ENCODE assay signal across 8 mouse cellular contexts in genomic region chrX:159626208-159626906, GRCm38 (mm10). TPM values are rescaled to one million over a fixed set of nuclear protein-coding genes. Genes with fewer than 3 reads are reported as not detected.
DNase-seq lines count a peak whose midpoint lies in the region; ATAC-seq and TF ChIP-seq lines count a peak whose summit lies in the region.

No protein-coding gene starts in this region.

- no peak overlapping the region for H3K27ac ChIP-seq in testis, adult 2 months (ENCODE audit: control insufficient read depth, insufficient read depth, low read depth, low read length)
- H3K27ac ChIP-seq in forebrain, postnatal 0 days (ENCODE audit: low read depth, low read length), result peak overlapping the region; percentile 70; the same call in 1 of the 2 replicates
- H3K27ac ChIP-seq in kidney, embryonic 15.5 days, result no peak overlapping the region
- no peak overlapping the region for H3K27ac ChIP-seq in liver, embryonic 16.5 days (ENCODE audit: low read length)

- DNase-seq in testis, postnatal 10 days (ENCODE audit: low spot score), result no peak
- peak; percentile 65 for DNase-seq in forebrain, postnatal 0 days
- DNase-seq in retina, embryonic 14.5 days (ENCODE audit: low spot score), result peak; percentile 37
- DNase-seq in ovary, adult 18-20 months (ENCODE audit: low spot score), result no peak

- H3K9ac ChIP-seq in forebrain, postnatal 0 days, result peak overlapping the region; percentile 60
- no peak overlapping the region for H3K9ac ChIP-seq in kidney, embryonic 15.5 days
- no peak overlapping the region; the same call in 1 of the 2 replicates for H3K9ac ChIP-seq in liver, embryonic 16.5 days (ENCODE audit: low read depth, low read length)

- WGBS in forebrain, postnatal 0 days, result 34% methylated on average over 12 of the region's 12 CpGs
- 17% methylated on average over 12 of the region's 12 CpGs for WGBS in kidney, embryonic 15.5 days
- WGBS in liver, embryonic 16.5 days (ENCODE audit: insufficient replicate concordance), result 22% methylated on average over 12 of the region's 12 CpGs

- ATAC-seq in cerebellum, adult (ENCODE audit: insufficient number of reproducible peaks, low FRiP score, low TSS enrichment), result peak; percentile 67; the same call in 1 of the 2 replicates
- peak; percentile 69 for ATAC-seq in forebrain, postnatal 0 days
- ATAC-seq in kidney, embryonic 15.5 days (replicated peaks; ENCODE audit: low FRiP score), result peak; percentile 69
- no peak for ATAC-seq in liver, embryonic 16.5 days (ENCODE audit: low read depth)

- no peak for TF ChIP-seq CTCF in testis, adult 2 months (IDR thresholded peaks at IDR 0.05; ENCODE audit: control insufficient read depth, insufficient read depth, insufficient replicate concordance, low read depth, low read length)
- peak; percentile 74 for TF ChIP-seq CTCF in forebrain, postnatal 0 days (IDR thresholded peaks at IDR 0.05; ENCODE audit: low read depth)

- peaks cover 3% of the 10 kb centered on the region; the same call in 1 of the 2 replicates for H3K4me1 ChIP-seq in testis, adult 2 months (ENCODE audit: control insufficient read depth, insufficient read depth, low read length)
- no peaks in the 10 kb centered on the region for H3K4me1 ChIP-seq in forebrain, postnatal 0 days (ENCODE audit: insufficient read depth)
- peaks cover 7% of the 10 kb centered on the region; the same call in 1 of the 2 replicates for H3K4me1 ChIP-seq in kidney, embryonic 15.5 days
- H3K4me1 ChIP-seq in liver, embryonic 16.5 days (ENCODE audit: control insufficient read depth, low read depth, low read length), result peaks cover 8% of the 10 kb centered on the region

- H3K36me3 ChIP-seq in testis, adult 2 months (ENCODE audit: control insufficient read depth, insufficient read depth, low read length), result no peaks in the 10 kb centered on the region
- no peaks in the 10 kb centered on the region for H3K36me3 ChIP-seq in forebrain, postnatal 0 days (ENCODE audit: insufficient read depth)
- no peaks in the 10 kb centered on the region for H3K36me3 ChIP-seq in kidney, embryonic 15.5 days
- no peaks in the 10 kb centered on the region for H3K36me3 ChIP-seq in liver, embryonic 16.5 days (ENCODE audit: control insufficient read depth, insufficient read depth)

- peak overlapping the region; percentile 59 for H3K4me2 ChIP-seq in forebrain, postnatal 0 days (ENCODE audit: low read depth)
- peak overlapping the region; percentile 73 for H3K4me2 ChIP-seq in kidney, embryonic 15.5 days
- peak overlapping the region; percentile 87 for H3K4me2 ChIP-seq in liver, embryonic 16.5 days (ENCODE audit: low read depth, low read length)

- H3K4me3 ChIP-seq in testis, adult 2 months (ENCODE audit: control insufficient read depth, low read depth, low read length), result peak overlapping the region; percentile 63
- peak overlapping the region; percentile 53 for H3K4me3 ChIP-seq in forebrain, postnatal 0 days (ENCODE audit: low read depth, low read length)
- H3K4me3 ChIP-seq in kidney, embryonic 15.5 days (replicated peaks), result peak overlapping the region; percentile 66
- H3K4me3 ChIP-seq in liver, embryonic 16.5 days (ENCODE audit: low read depth, low read length), result peak overlapping the region; percentile 71

- H3K27me3 ChIP-seq in testis, adult 2 months (ENCODE audit: control insufficient read depth, insufficient read depth, low read length), result no peaks in the 10 kb centered on the region
- no peaks in the 10 kb centered on the region; the same call in 1 of the 2 replicates for H3K27me3 ChIP-seq in forebrain, postnatal 0 days (ENCODE audit: insufficient read depth, low read length)
- H3K27me3 ChIP-seq in kidney, embryonic 15.5 days, result peaks cover 19% of the 10 kb centered on the region; the same call in 1 of the 2 replicates
- no peaks in the 10 kb centered on the region; the same call in 1 of the 2 replicates for H3K27me3 ChIP-seq in liver, embryonic 16.5 days (ENCODE audit: control insufficient read depth, insufficient read depth, low read depth, low read length)

- H3K9me3 ChIP-seq in forebrain, postnatal 0 days (ENCODE audit: low read length), result no peaks in the 10 kb centered on the region
- no peaks in the 10 kb centered on the region for H3K9me3 ChIP-seq in kidney, embryonic 15.5 days (replicated peaks)
- no peaks in the 10 kb centered on the region for H3K9me3 ChIP-seq in liver, embryonic 16.5 days (replicated peaks; ENCODE audit: control insufficient read depth, low read length)

- TF ChIP-seq POLR2A in testis, adult 2 months (IDR thresholded peaks at IDR 0.05; ENCODE audit: control insufficient read depth, low read depth, low read length), result no peak

RNA-seq across cellular contexts. Expression of gene Sh3kbp1, which starts 0.7 kb away (rescaled TPM):
- 68.0 and 74.8 TPM in 2 replicates for polyA plus RNA-seq in testis, adult 2 months (2012; rRNA removed)
- 52.8 and 58.8 TPM in 2 replicates for total RNA-seq in forebrain, postnatal 0 days (2014; rRNA removed)
- polyA plus RNA-seq in forebrain, postnatal 0 days (2015; fragmentation: Nextera tagmentation; extraction: Ambion mirVana), result 35.0 and 46.7 TPM in 2 replicates
- 41.2 and 44.1 TPM in 2 replicates for polyA plus RNA-seq in kidney, embryonic 15.5 days (2015; fragmentation: Nextera tagmentation; extraction: Ambion mirVana)
- polyA plus RNA-seq in liver, embryonic 16.5 days (2015; fragmentation: Nextera tagmentation; extraction: Ambion mirVana), result 10.8 and 11.1 TPM in 2 replicates

Comparison
In these comparisons a context has a peak if more than half of its experiments do, and no peak if none do; other contexts are left out.
1. DNase-seq: peak in forebrain, postnatal 0 days (single experiment) and retina, embryonic 14.5 days (single experiment); none in testis, postnatal 10 days (single experiment) and ovary, adult 18-20 months (single experiment).
2. Peak in every context shown above with its lines, with median percentiles within 50 percentile points of each other: H3K4me3 ChIP-seq and H3K4me2 ChIP-seq.